Mouse (Mus musculus) megakaryocyte, adult 5-6 weeks (primary cell): Measurements from ENCODE around the gene Cenpf. TPM values are rescaled to one million over a fixed set of nuclear protein-coding genes. Genes with fewer than 3 reads are reported as not detected.

ENCODE experiments used
- ATAC-seq: 2 replicates; pipeline ENCODE4 v1.8.0; 2016; ENCODE audit warnings: mild to moderate bottlenecking, inconsistent platforms; ENCODE audit not compliant: poor library complexity, severe bottlenecking
- total RNA-seq, 2 experiments: library from RNA; stranded (forward) in 1 of 2; stranded (reverse) in 1 of 2; fragments of 153-499, 151-499 nt in 1 of 2; fragments of 221-1000, 200-1000 nt in 1 of 2; gene quantifications; 2 replicates each; pipeline versions ENCODE4 v1.2.3 to v1.2.4; 2015 to 2017

Gene Cenpf
- total RNA-seq, 2 experiments from 2014 or later = 40.5 to 47.4 TPM

GRCm38 (mm10) chr1:189631906-189632675 lies 55.8 kb downstream of the Cenpf start:
- no peak for ATAC-seq

GRCm38 (mm10) chr1:189630026-189630425 lies 57.9 kb downstream of the Cenpf start:
- no peak for ATAC-seq

GRCm38 (mm10) chr1:189627976-189628768 lies 59.7 kb downstream of the Cenpf start:
- ATAC-seq = no peak

- no peak for ATAC-seq
These were observed 63.1 kb downstream of the Cenpf start for GRCm38 (mm10) chr1:189624756-189625155.

- no peak for ATAC-seq
These were observed 68.7 kb downstream of the Cenpf start for GRCm38 (mm10) chr1:189618970-189619740.

GRCm38 (mm10) chr1:189617381-189617780 lies 70.5 kb downstream of the Cenpf start:
- no peak for ATAC-seq

GRCm38 (mm10) chr1:189615246-189615645 lies 72.6 kb downstream of the Cenpf start:
- ATAC-seq = no peak

- ATAC-seq = no peak
These were observed 74.8 kb downstream of the Cenpf start for GRCm38 (mm10) chr1:189613076-189613475.

- no peak for ATAC-seq
These were observed 76.1 kb downstream of the Cenpf start for GRCm38 (mm10) chr1:189611775-189612174.

GRCm38 (mm10) chr1:189608640-189609039 lies 79.2 kb downstream of the Cenpf start:
- ATAC-seq = no peak

- no peak for ATAC-seq
These were observed 79.8 kb downstream of the Cenpf start for GRCm38 (mm10) chr1:189608039-189608438.

GRCm38 (mm10) chr1:189605598-189606126 lies 82.2 kb downstream of the Cenpf start:
- no peak for ATAC-seq

- ATAC-seq = no peak
These were observed 90.8 kb downstream of the Cenpf start for GRCm38 (mm10) chr1:189597096-189597495.

Other genes starting within 250 kb of the Cenpf start
- gene Ptpn14, start 40.2 kb upstream of the Cenpf start, total RNA-seq (2015) = 0.02 and 0.09 TPM in 2 replicates
- 0.26 TPM in 1 of 2 replicates, not detected in the other for gene Ptpn14, start 40.2 kb upstream of the Cenpf start, total RNA-seq (2017)
- gene Smyd2, start 234.3 kb upstream of the Cenpf start, total RNA-seq (2015) = 16.7 and 18.6 TPM in 2 replicates
- 19.2 and 26.3 TPM in 2 replicates for gene Smyd2, start 234.3 kb upstream of the Cenpf start, total RNA-seq (2017)